Mouse (Mus musculus) liver, adult 2 months (tissue): ENCODE results near the gene Snca.

Source experiments
- CTCF ChIP-seq: fragments of 200-500 bp; IDR thresholded peaks from 2 replicates; pipeline ENCODE4 v1.5.1; 2011; ENCODE audit warnings: low read depth, low read length, control low read depth
- POLR2A ChIP-seq: fragments of 200-500 bp; IDR thresholded peaks from 2 replicates; pipeline ENCODE4 v1.6.1; 2011; ENCODE audit warnings: low read length, control low read depth; ENCODE audit not compliant: insufficient read depth; ENCODE audit errors: extremely low read depth

DNA sequence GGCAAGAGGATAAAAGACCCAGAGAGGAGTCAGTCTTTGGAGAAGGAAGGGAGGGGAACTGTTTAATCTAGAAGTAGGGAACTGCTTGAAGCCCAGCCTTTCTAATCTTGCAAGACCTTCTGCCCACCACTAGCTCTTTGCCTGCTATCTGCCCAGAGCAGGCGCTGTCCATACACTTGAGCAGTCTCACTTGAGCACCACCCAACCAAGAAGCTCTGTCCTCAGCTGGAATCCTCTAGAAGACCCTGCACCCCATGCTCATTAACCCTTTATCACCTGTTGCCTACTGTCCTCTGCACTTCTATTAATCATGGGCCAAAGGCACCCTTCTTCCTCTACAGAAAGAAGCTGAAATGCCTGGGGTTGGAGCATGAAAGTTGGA, 1.6 kb downstream of the Snca start:
- no peak for TF ChIP-seq CTCF
- no peak for TF ChIP-seq POLR2A
